Mouse (Mus musculus) forebrain, postnatal 0 days (tissue): ENCODE measurements around the gene Hist1h2be. TPM values are rescaled to one million over a fixed set of nuclear protein-coding genes. Genes with fewer than 3 reads are reported as not detected.

ENCODE experiments used
- ATAC-seq: fragments of 200-750 bp; cut with Nextera tagmentation; 2 replicates; pipeline ENCODE4 v1.8.0; 2017; ENCODE audit warnings: mild to moderate bottlenecking, moderate library complexity
- DNase-seq: peaks from one replicate; pipeline ENCODE4 v3.0.0-alpha.2; 2015
- H3K27ac ChIP-seq: fragments of 300-500 bp; sonication (generic); 2 replicates; pipeline ENCODE4 v1.5.1; 2014; ENCODE audit warnings: low read depth, mild to moderate bottlenecking, antibody characterized with exemption, low read length, moderate library complexity, mixed read lengths
- H3K27me3 ChIP-seq: fragments of 300-500 bp; sonication (generic); 2 replicates; pipeline ENCODE4 v1.6.1; 2014; ENCODE audit warnings: mild to moderate bottlenecking, low read length, mixed read lengths; ENCODE audit not compliant: insufficient read depth
- H3K36me3 ChIP-seq: fragments of 300-500 bp; sonication (generic); 2 replicates; pipeline ENCODE4 v1.6.1; 2014; ENCODE audit warnings: mild to moderate bottlenecking, moderate library complexity; ENCODE audit not compliant: insufficient read depth
- H3K4me1 ChIP-seq: fragments of 300-500 bp; sonication (generic); 2 replicates; pipeline ENCODE4 v1.6.1; 2014; ENCODE audit warnings: antibody characterized with exemption; ENCODE audit not compliant: insufficient read depth
- H3K4me2 ChIP-seq: fragments of 300-500 bp; sonication (generic); 2 replicates; pipeline ENCODE4 v1.6.1; 2014; ENCODE audit warnings: low read depth, mild to moderate bottlenecking, moderate library complexity
- H3K4me3 ChIP-seq: fragments of 300-500 bp; sonication (generic); 2 replicates; pipeline ENCODE4 v1.5.1; 2014; ENCODE audit warnings: low read depth, low read length, mixed read lengths
- H3K9ac ChIP-seq: fragments of 300-500 bp; sonication (generic); 2 replicates; pipeline ENCODE4 v1.6.1; 2014; ENCODE audit warnings: mild to moderate bottlenecking
- H3K9me3 ChIP-seq: fragments of 300-500 bp; sonication (generic); 2 replicates; pipeline ENCODE4 v1.6.1; 2016; ENCODE audit warnings: low read length
- CTCF ChIP-seq: sonication (generic); IDR thresholded peaks from 2 replicates; pipeline ENCODE4 v1.5.1; 2016; ENCODE audit warnings: antibody characterized with exemption, control low read depth, low read depth
- WGBS: fragments of 180-500 bp; shearing (Covaris S2); extraction: QIAGEN DNeasy Blood & Tissue Kit; methylation state at CpG from one replicate; pipeline ENCODE4 v1.1.7; 2014; 5-methylcytosine and 5-hydroxymethylcytosine counted together
- microRNA-seq, 2 experiments: library from miRNA; unstranded; fragments of <30 nt; microRNA quantifications; one replicate each; pipeline ENCODE4; 2016
- polyA plus RNA-seq: library from polyadenylated mRNA; unstranded; fragments of >200 nt; fragmentation: Nextera tagmentation; extraction: Ambion mirVana; gene quantifications from 2 replicates; pipeline ENCODE4 v1.2.1, GENCODE M21; 2015
- total RNA-seq: library from RNA; depleted of rRNA; stranded (reverse); fragments of >200 nt; gene quantifications from 2 replicates; pipeline ENCODE4 v1.2.3, GENCODE M21; 2014; rRNA removed

The Hist1h2be gene
- total and polyA plus RNA-seq, 2 experiments from 2014 or later, result 0.31 to 98.5 TPM

DNA sequence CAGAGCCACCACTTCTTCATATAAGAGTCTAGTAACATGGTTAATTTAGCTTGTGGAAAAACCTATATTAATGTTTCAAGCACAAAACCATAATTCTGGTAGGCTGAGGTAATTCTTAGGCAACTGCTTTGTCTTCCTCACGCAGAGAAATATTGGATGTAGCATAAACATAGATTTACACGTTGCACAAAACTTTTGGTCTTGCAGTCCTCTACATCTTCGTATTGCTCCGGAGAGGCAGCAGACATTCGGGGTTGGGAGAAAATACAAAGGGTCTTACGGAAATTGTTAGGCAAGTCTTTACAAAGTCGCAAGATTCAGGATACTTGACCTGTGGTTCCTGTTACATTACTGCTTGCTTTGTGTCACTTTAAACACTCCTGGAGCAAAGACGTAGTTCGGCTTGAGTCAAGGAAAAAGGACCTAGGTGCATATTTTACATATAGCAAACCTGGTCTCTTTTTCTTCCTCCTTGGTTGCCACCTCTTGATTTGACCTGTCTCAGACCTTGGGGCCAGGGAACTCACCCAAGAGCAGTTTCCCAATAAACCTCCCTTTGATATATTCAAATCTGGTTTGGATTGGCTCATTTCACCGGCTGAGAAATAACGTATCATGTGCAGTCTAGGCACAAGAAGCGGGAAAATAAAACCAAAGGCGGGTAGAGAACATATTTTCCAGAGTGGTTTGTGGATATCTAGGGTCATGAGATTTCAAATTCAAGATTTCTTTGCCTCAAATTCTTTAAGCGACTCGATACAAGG is 86.4 kb downstream of the Hist1h2be start:
- H3K27ac ChIP-seq, result peak overlapping the region; percentile 67
- under 1% methylated on average over 15 of the region's 15 CpGs for WGBS
- peaks cover 22% of the 10 kb centered on the region for H3K4me1 ChIP-seq
- no peak for TF ChIP-seq CTCF
- no peaks in the 10 kb centered on the region for H3K9me3 ChIP-seq
- H3K9ac ChIP-seq, result peak overlapping the region; percentile 22; the same call in 1 of the 2 replicates
- DNase-seq, result no peak
- H3K4me2 ChIP-seq, result peak overlapping the region; percentile 72
- no peaks in the 10 kb centered on the region for H3K27me3 ChIP-seq
- peak overlapping the region; percentile 47 for H3K4me3 ChIP-seq
- 0 out of 2 replicates have a peak, but pooled peaks have one; percentile 8 for ATAC-seq
- no peaks in the 10 kb centered on the region for H3K36me3 ChIP-seq

Small RNA genes lying within 50 kb of the gene (microRNA-seq; reads per million reads assigned to microRNA genes)
- gene Gm44297 (0 reads per million in 2 experiments), gene Gm44359 (0 reads per million in 2 experiments), gene Gm44394 (0 reads per million in 2 experiments)

Other genes starting within 250 kb of the Hist1h2be start
Only the 30 nearest of the 36 such genes appear.
- gene Btn2a2, start 132.3 kb downstream of the Hist1h2be start, total RNA-seq, result not detected in 2 replicates
- gene Btn2a2, start 132.3 kb downstream of the Hist1h2be start, polyA plus RNA-seq, result 0.10 TPM in 1 of 2 replicates, not detected in the other
- gene Hist1h4h, start 90.1 kb downstream of the Hist1h2be start, total RNA-seq, result 1,275 and 1,840 TPM in 2 replicates
- 4.1 and 5.7 TPM in 2 replicates for gene Hist1h4h, start 90.1 kb downstream of the Hist1h2be start, polyA plus RNA-seq
- 135 and 227 TPM in 2 replicates for gene Hist1h2af, start 87.2 kb downstream of the Hist1h2be start, total RNA-seq
- gene Hist1h2af, start 87.2 kb downstream of the Hist1h2be start, polyA plus RNA-seq, result not detected in 2 replicates
- 116 and 134 TPM in 2 replicates for gene Hist1h3g, start 85.7 kb downstream of the Hist1h2be start, total RNA-seq
- gene Hist1h3g, start 85.7 kb downstream of the Hist1h2be start, polyA plus RNA-seq, result 0.50 TPM in 1 of 2 replicates, not detected in the other
- gene Hist1h2bh, start 77.7 kb downstream of the Hist1h2be start, total RNA-seq, result 12.5 and 17.0 TPM in 2 replicates
- gene Hist1h2bh, start 77.7 kb downstream of the Hist1h2be start, polyA plus RNA-seq, result 0.17 TPM in 1 of 2 replicates, not detected in the other
- gene Hist1h3f, start 77.1 kb downstream of the Hist1h2be start, total RNA-seq, result 116 and 119 TPM in 2 replicates
- gene Hist1h3f, start 77.1 kb downstream of the Hist1h2be start, polyA plus RNA-seq, result 0.17 and 0.47 TPM in 2 replicates
- gene Hist1h4f, start 69.5 kb downstream of the Hist1h2be start, total RNA-seq, result 586 and 753 TPM in 2 replicates
- 0.70 TPM in 1 of 2 replicates, not detected in the other for gene Hist1h4f, start 69.5 kb downstream of the Hist1h2be start, polyA plus RNA-seq
- gene Hist1h1d, start 67.9 kb downstream of the Hist1h2be start, total RNA-seq, result 48.5 and 66.7 TPM in 2 replicates
- gene Hist1h1d, start 67.9 kb downstream of the Hist1h2be start, polyA plus RNA-seq, result 0.12 and 0.18 TPM in 2 replicates
- gene Hist1h3e, start 58.8 kb downstream of the Hist1h2be start, total RNA-seq, result 180 and 204 TPM in 2 replicates
- 1.9 and 2.0 TPM in 2 replicates for gene Hist1h3e, start 58.8 kb downstream of the Hist1h2be start, polyA plus RNA-seq
- gene Hist1h2ae, start 49.9 kb downstream of the Hist1h2be start, total RNA-seq, result 111 TPM in 2 replicates
- gene Hist1h2ae, start 49.9 kb downstream of the Hist1h2be start, polyA plus RNA-seq, result 12.5 and 23.0 TPM in 2 replicates
- 367 and 594 TPM in 2 replicates for gene Hist1h2bg, start 49.7 kb downstream of the Hist1h2be start, total RNA-seq
- 3.0 and 3.6 TPM in 2 replicates for gene Hist1h2bg, start 49.7 kb downstream of the Hist1h2be start, polyA plus RNA-seq
- gene Hist1h2bf, start 46.9 kb downstream of the Hist1h2be start, total RNA-seq, result 226 and 289 TPM in 2 replicates
- gene Hist1h2bf, start 46.9 kb downstream of the Hist1h2be start, polyA plus RNA-seq, result not detected in 2 replicates
- 204 and 274 TPM in 2 replicates for gene Hist1h2ad, start 46.7 kb downstream of the Hist1h2be start, total RNA-seq
- gene Hist1h2ad, start 46.7 kb downstream of the Hist1h2be start, polyA plus RNA-seq, result 0.78 TPM in 1 of 2 replicates, not detected in the other
- 73.0 and 78.9 TPM in 2 replicates for gene Hist1h3d, start 45.4 kb downstream of the Hist1h2be start, total RNA-seq
- gene Hist1h3d, start 45.4 kb downstream of the Hist1h2be start, polyA plus RNA-seq, result 0.57 and 0.80 TPM in 2 replicates
- gene Hist1h4d, start 39.5 kb downstream of the Hist1h2be start, total RNA-seq, result 258 and 695 TPM in 2 replicates
- 25.0 and 42.2 TPM in 2 replicates for gene Hist1h4d, start 39.5 kb downstream of the Hist1h2be start, polyA plus RNA-seq
- 204 and 218 TPM in 2 replicates for gene Hist1h1e, start 1.4 kb upstream of the Hist1h2be start, total RNA-seq
- gene Hist1h1e, start 1.4 kb upstream of the Hist1h2be start, polyA plus RNA-seq, result 11.1 and 16.3 TPM in 2 replicates
- gene Hist1h2ac, start 62.8 kb upstream of the Hist1h2be start, total RNA-seq, result 40.9 and 44.8 TPM in 2 replicates
- gene Hist1h2ac, start 62.8 kb upstream of the Hist1h2be start, polyA plus RNA-seq, result 0.41 and 0.49 TPM in 2 replicates
- 93.7 and 124 TPM in 2 replicates for gene Hist1h2bc, start 63.1 kb upstream of the Hist1h2be start, total RNA-seq
- 29.2 and 35.3 TPM in 2 replicates for gene Hist1h2bc, start 63.1 kb upstream of the Hist1h2be start, polyA plus RNA-seq
- 1.3 TPM in 1 of 2 replicates, not detected in the other for gene Hist1h1t, start 74.7 kb upstream of the Hist1h2be start, total RNA-seq
- not detected in 2 replicates for gene Hist1h1t, start 74.7 kb upstream of the Hist1h2be start, polyA plus RNA-seq
- gene Hist1h4c, start 77.3 kb upstream of the Hist1h2be start, total RNA-seq, result 917 and 942 TPM in 2 replicates
- 2.3 and 5.0 TPM in 2 replicates for gene Hist1h4c, start 77.3 kb upstream of the Hist1h2be start, polyA plus RNA-seq
- gene Hfe, start 89.7 kb upstream of the Hist1h2be start, total RNA-seq, result 2.5 and 3.6 TPM in 2 replicates
- 4.4 and 6.0 TPM in 2 replicates for gene Hfe, start 89.7 kb upstream of the Hist1h2be start, polyA plus RNA-seq
- 475 and 498 TPM in 2 replicates for gene Hist1h1c, start 117.7 kb upstream of the Hist1h2be start, total RNA-seq
- 24.0 and 26.3 TPM in 2 replicates for gene Hist1h1c, start 117.7 kb upstream of the Hist1h2be start, polyA plus RNA-seq
- gene Hist1h3c, start 124.5 kb upstream of the Hist1h2be start, total RNA-seq, result 294 and 301 TPM in 2 replicates
- gene Hist1h3c, start 124.5 kb upstream of the Hist1h2be start, polyA plus RNA-seq, result 0.84 TPM in 1 of 2 replicates, not detected in the other
- gene Hist1h2bb, start 125.6 kb upstream of the Hist1h2be start, total RNA-seq, result 647 and 680 TPM in 2 replicates
- not detected in 2 replicates for gene Hist1h2bb, start 125.6 kb upstream of the Hist1h2be start, polyA plus RNA-seq
- 305 and 340 TPM in 2 replicates for gene Hist1h2ab, start 130.0 kb upstream of the Hist1h2be start, total RNA-seq
- 4.4 and 6.7 TPM in 2 replicates for gene Hist1h2ab, start 130.0 kb upstream of the Hist1h2be start, polyA plus RNA-seq
- gene Hist1h3b, start 131.1 kb upstream of the Hist1h2be start, total RNA-seq, result 229 and 254 TPM in 2 replicates
- gene Hist1h3b, start 131.1 kb upstream of the Hist1h2be start, polyA plus RNA-seq, result 0.25 and 0.67 TPM in 2 replicates
- 184 and 254 TPM in 2 replicates for gene Hist1h4b, start 135.9 kb upstream of the Hist1h2be start, total RNA-seq
- 1.8 and 3.0 TPM in 2 replicates for gene Hist1h4b, start 135.9 kb upstream of the Hist1h2be start, polyA plus RNA-seq
- gene Hist1h4a, start 140.1 kb upstream of the Hist1h2be start, total RNA-seq, result 303 and 421 TPM in 2 replicates
- gene Hist1h4a, start 140.1 kb upstream of the Hist1h2be start, polyA plus RNA-seq, result 0.64 TPM in 1 of 2 replicates, not detected in the other
- 483 and 512 TPM in 2 replicates for gene Hist1h3a, start 141.3 kb upstream of the Hist1h2be start, total RNA-seq
- 1.2 and 2.2 TPM in 2 replicates for gene Hist1h3a, start 141.3 kb upstream of the Hist1h2be start, polyA plus RNA-seq
- 195 and 202 TPM in 2 replicates for gene Hist1h1a, start 142.5 kb upstream of the Hist1h2be start, total RNA-seq
- 0.36 and 0.40 TPM in 2 replicates for gene Hist1h1a, start 142.5 kb upstream of the Hist1h2be start, polyA plus RNA-seq